Mouse (Mus musculus) inflammation-experienced regulatory T-cells, adult 6 months (primary cell): ENCODE measurements around the gene Snrpb. TPM values are rescaled to one million over a fixed set of nuclear protein-coding genes. Genes with fewer than 3 reads are reported as not detected.

Source experiments
- ATAC-seq: one replicate; pipeline ENCODE4 v1.8.0; 2017
- polyA plus RNA-seq, 3 experiments: library from polyadenylated mRNA; unstranded; fragments of 100-300 nt; shearing (Covaris generic); gene quantifications; one replicate each; pipeline ENCODE4 v1.2.1; 2017

The Snrpb gene
- polyA plus RNA-seq, 3 experiments from 2014 or later: 297 to 418 (median 316) TPM

DNA sequence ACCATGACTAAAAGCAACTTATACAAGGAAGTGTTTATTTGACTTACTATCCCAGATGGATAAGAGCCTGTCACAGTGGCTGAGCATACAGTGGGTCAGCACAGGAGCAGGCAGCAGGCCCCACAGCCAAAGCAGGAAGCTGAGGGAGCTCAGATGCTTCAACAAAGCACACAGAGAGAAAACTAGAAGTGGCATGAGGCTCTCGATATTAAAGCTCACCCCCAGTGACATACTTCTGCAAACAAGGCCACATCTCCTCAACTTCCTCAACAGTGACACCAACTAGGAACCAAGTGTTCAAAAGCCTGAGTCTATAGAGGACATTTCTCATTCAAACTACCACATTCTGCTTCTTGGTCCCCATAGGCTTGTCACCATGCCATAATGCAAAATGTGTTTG, 49.5 kb downstream of the Snrpb start:
- ATAC-seq: no peak

DNA sequence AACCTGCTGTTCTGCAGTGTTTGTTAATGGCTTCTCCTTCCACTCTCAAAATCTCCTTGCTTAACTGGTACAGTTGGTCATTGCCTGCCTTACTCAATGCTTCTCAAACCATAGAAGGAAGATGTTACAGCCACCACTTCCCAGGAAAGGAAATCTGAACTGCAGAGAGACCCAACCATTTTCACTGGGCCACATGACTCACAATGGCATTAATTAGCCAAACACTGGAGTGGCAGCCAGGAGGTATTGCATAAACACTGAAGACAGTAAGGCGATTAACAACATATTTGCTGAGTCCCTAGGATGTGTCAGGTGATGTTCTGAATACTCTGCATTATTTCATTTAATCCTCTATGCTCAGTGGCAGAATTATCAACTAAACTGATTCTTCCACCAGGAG, 53.1 kb downstream of the Snrpb start:
- ATAC-seq: no peak

GRCm38 (mm10) chr2:130125279-130126059, 53.7 kb downstream of the Snrpb start:
- no peak for ATAC-seq

Other genes with a start within 250 kb of the Snrpb start
- gene Tgm3, start 167.1 kb downstream of the Snrpb start, polyA plus RNA-seq: not detected
- not detected for gene Tgm6, start 67.0 kb downstream of the Snrpb start, polyA plus RNA-seq
- not detected for gene Tmc2, start 15.8 kb upstream of the Snrpb start, polyA plus RNA-seq
- 100 to 1,000 TPM; 278 to 380 (median 357) TPM for gene Nop56, start 95.0 kb upstream of the Snrpb start, polyA plus RNA-seq
- gene Idh3b, start 105.1 kb upstream of the Snrpb start, polyA plus RNA-seq: 100 to 1,000 TPM; 147 to 175 (median 150) TPM
- gene Ebf4, start 115.8 kb upstream of the Snrpb start, polyA plus RNA-seq: not detected
- under 1 TPM in 1 of 3 experiments, not detected in 2; 0.40 TPM for gene Cpxm1, start 218.2 kb upstream of the Snrpb start, polyA plus RNA-seq
- gene Gm28372, start 225.8 kb upstream of the Snrpb start, polyA plus RNA-seq: not detected
- not detected for gene 1700020A23Rik, start 225.9 kb upstream of the Snrpb start, polyA plus RNA-seq
- gene Tmem239, start 227.1 kb upstream of the Snrpb start, polyA plus RNA-seq: not detected
- 100 to 1,000 TPM; 165 to 250 (median 199) TPM for gene Vps16, start 244.9 kb upstream of the Snrpb start, polyA plus RNA-seq
- gene Pced1a, start 245.3 kb upstream of the Snrpb start, polyA plus RNA-seq: 10 to 100 TPM; 11.9 to 14.9 (median 12.0) TPM